Mouse (Mus musculus) retina, adult 2 months (tissue): Measurements from ENCODE around the gene N4bp2.

ENCODE experiments used
- DNase-seq: peaks from one replicate; pipeline ENCODE4 v3.0.0-alpha.2; 2012; ENCODE audit warnings: low read depth, low spot score

The N4bp2 gene

GRCm38 (mm10) chr5:65827102-65827501 lies 63.8 kb downstream of the N4bp2 start:
- no peak for DNase-seq

DNA sequence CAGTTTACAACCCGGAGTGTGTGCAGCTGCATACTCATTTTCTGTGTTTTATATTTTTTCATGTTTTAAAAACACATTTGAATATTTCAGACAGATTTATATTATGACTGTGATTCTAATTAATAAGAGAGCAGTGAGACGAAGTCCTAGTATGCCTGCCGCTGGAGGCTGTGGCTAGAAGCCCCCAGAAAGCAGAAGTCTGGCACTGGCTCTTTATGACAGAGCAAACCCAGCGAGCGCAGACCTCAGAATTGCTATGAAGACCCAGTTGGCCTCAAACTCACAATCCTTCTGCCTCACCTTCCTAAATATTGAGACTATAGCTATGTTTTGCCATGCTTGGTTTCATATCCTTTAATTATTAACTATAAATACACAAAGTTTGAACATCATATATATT lies 64.9 kb downstream of the N4bp2 start:
- DNase-seq = no peak

DNA sequence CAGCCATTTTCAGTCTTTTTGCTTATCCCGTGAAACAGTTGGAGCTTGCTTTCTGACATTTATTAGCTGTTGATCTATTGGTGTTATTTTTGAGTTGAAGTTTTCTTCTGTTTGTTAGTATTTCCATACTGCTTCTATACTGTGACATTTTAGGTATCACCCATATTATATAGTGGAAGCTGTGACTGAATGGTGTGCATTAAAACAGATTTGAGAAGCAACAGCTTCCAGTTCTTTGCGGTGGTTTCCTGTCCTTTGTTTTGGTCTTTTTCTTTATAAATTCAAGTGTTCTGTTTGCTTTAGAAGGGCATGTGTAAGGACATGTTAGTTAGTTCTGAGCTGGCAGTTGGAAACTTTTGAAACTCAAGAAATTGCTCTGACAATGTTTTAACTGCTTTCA lies 65.7 kb downstream of the N4bp2 start:
- no peak for DNase-seq

- no peak for DNase-seq
These were observed 68.7 kb downstream of the N4bp2 start for GRCm38 (mm10) chr5:65831917-65832618.

- DNase-seq = no peak
These were observed 69.8 kb downstream of the N4bp2 start for GRCm38 (mm10) chr5:65833092-65833491.

GRCm38 (mm10) chr5:65833766-65834498 lies 70.6 kb downstream of the N4bp2 start:
- no peak for DNase-seq

GRCm38 (mm10) chr5:65838053-65838452 lies 74.7 kb downstream of the N4bp2 start:
- no peak for DNase-seq

GRCm38 (mm10) chr5:65842947-65843346 lies 79.6 kb downstream of the N4bp2 start:
- no peak for DNase-seq

GRCm38 (mm10) chr5:65846534-65846933 lies 83.2 kb downstream of the N4bp2 start:
- DNase-seq = no peak

DNA sequence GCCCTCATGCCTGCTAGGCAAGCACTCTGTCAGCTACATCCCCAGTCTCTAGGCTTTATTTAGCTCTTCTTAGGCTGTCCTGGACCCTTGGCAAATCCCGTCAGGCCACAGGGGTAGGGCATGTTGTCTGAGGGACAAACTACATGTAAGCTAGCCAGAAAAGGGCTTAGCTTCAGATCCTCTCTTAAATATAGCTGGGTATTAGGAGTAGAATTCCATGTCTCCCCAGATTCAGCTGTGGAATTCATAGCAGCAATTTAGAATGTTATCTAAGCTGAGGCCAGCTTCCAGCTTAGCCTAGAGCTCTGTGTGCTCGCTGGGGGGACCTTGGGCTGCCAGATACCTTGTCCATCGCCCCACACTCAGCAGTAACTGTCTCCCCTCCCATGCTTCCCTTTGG lies 83.6 kb downstream of the N4bp2 start:
- no peak for DNase-seq

GRCm38 (mm10) chr5:65847656-65848055 lies 84.3 kb downstream of the N4bp2 start:
- DNase-seq = no peak

DNA sequence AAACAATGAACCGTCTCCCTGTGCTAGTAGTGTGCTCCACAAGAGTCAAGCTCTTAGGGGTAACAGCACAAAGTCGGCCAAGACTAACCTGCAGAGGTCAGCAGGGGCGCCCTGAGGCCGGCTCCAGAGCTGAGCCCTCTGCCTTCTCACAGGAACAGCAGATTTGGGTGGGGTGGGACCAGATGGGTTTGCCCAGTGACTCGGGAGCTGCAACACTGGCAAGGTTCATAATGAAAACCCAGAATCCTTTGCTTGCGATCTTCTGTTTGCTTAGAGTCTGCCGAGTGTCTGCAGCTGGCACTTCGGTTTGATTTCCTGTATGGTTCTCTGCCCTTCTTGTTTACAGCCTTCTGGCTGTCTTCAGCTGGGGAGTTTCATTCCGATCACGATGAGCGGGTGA lies 87.4 kb downstream of the N4bp2 start:
- no peak for DNase-seq

DNA sequence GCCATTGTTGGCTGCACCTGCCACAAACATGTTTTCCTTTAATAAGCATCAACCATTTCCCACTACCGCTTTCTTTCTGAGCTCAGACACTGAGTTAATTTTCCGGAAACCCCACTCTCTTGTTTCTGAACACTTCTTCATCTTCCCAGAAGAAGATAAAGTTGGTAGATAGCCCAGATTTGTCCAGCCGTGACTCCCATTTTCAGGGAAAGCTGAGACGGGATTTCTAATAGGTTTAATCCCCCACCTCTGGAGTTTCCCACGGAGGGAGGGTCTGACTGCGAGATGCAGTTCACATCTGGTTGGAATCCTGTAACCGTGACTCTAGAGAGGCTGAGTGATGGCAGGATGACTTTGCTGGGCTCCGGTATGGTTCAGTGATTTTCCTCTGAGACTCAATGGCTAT lies 91.5 kb downstream of the N4bp2 start:
- DNase-seq = no peak

GRCm38 (mm10) chr5:65855571-65855970 lies 92.2 kb downstream of the N4bp2 start:
- DNase-seq = no peak

DNA sequence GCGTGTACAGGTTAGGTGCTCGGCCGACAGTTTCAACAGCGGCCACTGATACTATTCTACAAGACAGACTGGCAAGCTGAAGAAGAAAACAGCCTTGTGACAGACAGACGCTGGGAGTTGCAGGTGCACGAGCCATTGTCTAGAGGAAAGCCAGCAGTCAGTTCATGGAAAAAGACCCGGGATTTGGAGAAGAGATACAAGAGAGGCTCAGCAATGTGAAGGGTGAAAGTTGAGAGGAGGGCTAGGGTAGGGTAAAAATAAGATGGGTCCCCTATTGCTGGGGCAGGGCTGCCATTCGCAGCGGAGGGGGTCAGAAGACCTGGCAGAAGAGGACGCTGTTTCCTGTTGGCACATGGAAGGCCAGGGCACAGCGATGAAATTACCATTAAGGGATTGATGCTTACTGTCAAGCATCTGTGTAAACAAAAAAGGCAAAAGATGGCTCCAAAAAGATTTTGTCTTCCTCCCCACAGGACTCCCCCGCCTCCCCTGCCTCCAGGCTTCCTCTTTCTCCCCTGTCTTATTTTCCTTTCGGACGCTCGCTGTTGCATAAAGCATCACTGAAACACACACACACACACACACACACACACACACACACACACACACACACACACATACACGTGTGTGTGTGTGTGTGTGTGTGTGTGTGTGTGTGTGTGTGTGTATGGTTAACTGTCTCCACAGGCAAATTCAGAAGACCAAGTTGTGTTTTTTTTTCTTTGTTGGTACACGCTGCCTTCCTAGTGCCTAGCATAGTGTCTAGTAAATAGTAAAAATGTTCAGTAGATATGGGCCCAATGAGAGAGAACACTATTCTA lies 93.5 kb downstream of the N4bp2 start:
- DNase-seq = no peak

- DNase-seq = no peak
These were observed 94.6 kb downstream of the N4bp2 start for GRCm38 (mm10) chr5:65857935-65858334.

- no peak for DNase-seq
These were observed 95.0 kb downstream of the N4bp2 start for GRCm38 (mm10) chr5:65858355-65858754.

DNA sequence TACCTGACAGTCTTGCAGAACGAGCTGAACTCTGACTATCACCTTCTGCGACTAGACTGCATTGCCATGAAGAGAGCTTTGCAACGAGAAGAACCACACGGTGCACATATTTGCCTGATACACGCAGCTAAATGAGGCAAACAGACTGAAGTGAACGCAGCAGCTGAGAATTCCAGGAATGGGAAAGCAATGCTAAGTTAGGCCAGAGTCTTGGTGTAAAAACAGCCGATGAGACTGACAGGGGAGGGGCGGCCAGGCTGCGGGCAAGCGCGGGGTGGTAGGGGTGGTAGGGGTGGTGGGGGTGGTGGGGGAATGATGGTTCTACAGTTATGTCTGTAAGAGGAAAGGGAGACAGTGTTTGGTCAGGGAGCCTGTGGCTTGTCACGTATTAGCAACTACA lies 95.6 kb downstream of the N4bp2 start:
- DNase-seq = no peak

DNA sequence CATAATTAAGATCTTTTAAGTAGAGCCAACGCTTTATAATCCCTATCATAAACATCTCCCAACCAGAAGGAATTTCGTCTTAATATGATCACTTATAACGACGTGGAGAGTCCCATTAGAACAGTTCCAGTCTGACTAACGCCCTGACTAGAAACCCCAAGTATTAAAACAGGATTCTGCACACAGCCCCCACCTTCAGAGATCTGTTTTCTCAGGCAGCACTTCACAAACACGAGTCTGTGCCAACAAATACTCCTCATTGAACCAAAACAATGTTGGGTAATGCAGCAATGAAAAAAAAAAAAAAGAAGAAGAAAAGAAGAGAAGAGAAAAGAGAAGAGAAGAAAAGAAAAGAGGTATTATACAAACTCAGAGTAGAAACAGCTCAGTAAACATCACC lies 96.1 kb downstream of the N4bp2 start:
- no peak for DNase-seq

GRCm38 (mm10) chr5:65860281-65861000 lies 97.1 kb downstream of the N4bp2 start:
- no peak for DNase-seq

DNA sequence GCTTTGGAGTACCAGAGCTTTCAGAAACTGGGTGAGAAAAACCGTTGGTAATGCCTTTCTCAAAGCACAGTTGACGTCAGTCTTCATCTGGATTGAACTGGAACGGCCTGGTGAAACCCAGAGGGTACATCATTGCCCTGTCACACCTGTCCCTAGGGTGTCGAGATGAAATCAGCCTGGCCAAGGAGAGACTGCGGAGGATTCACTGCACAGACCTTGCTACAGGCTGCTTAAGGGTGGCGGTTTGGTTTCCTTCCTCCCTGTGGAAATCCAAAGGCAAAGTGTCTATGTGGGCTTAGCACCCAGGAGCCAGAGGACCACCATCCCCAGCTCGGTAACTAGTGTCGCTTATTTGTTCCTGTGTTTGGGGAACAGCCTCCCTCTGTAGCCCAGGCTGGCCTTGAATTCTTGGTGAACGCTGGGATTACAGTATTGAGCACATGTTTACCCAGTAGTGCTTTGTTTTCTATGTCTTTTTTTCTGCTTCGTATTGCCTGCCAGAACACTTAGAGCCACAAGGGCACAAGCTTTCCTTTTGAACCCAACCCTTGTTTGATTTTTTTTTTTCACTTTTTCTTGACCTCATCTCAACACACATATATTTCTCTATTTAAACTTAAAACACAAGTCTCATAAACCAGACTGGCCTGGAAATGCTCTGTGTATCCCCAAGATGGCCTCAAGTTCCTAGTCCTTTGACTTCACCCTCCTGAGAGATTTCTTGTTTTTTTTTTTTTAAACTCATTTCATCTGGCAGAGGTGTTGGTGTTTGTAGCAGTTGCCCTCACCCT lies 98.0 kb downstream of the N4bp2 start, which contains the start of gene Rhoh:
Rhoh (plus strand) TSS at position 60 of the 791 bp plus-strand sequence.
- DNase-seq = no peak
